Mouse (Mus musculus) left cerebral cortex, postnatal 25 days (tissue): ENCODE data around the gene Slc9a9. TPM values are rescaled to one million over a fixed set of nuclear protein-coding genes. Genes with fewer than 3 reads are reported as not detected.

Experiments
- DNase-seq, 2 experiments: peaks; one replicate each; pipeline ENCODE4 v3.0.0; 2022; ENCODE audit warnings: low spot score in 2 of 2, mixed read lengths in 1 of 2
- intact Hi-C: fragments of 180-260 bp; cut with DNase I; formaldehyde crosslinking; loops from one replicate; pipeline ENCODE4 v1.15.1; 2025
- total RNA-seq, 2 experiments: library from RNA; stranded (reverse); gene quantifications; 2 replicates each; pipeline ENCODE4 v1.2.3; 2021

The Slc9a9 gene
- total RNA-seq, 2 experiments from 2014 or later: 17.9 to 24.0 TPM

- intact Hi-C loops: no loop called here
- DNase-seq: peak in 1 of 2 experiments; percentile 61
Observed at GRCm38 (mm10) chr9:95096486-95096885, 426.8 kb downstream of the Slc9a9 start.

- intact Hi-C loops: no loop called here
Observed at GRCm38 (mm10) chr9:95105768-95106167, 436.1 kb downstream of the Slc9a9 start.

DNA sequence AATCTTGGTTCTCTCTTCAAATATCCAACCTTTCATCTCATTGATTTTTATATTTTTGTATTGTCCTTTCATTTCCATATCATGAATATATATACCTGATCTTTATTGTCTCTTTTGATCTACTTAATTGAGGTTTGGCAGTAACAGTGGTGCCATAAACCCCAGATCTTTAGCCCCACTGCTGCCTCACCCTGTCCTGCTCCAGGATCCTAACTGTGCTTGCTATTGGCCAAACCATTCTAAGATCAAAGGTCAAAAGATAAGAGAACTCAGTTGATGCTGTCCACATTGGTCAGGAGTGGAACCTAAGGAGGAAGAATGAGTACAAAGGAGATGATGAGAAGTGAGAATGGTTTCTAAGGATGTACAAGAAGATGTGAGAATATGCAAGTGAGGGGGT is 440.1 kb downstream of the Slc9a9 start:
- intact Hi-C loops: no loop called here
- no peak for DNase-seq

More at GRCm38 (mm10) chr9:95105768-95106167, 436.1 kb downstream of the Slc9a9 start:
- DNase-seq: no peak

GRCm38 (mm10) chr9:95110768-95111167 is 441.1 kb downstream of the Slc9a9 start:
- DNase-seq: no peak
- intact Hi-C loops: no loop called here

- no peak for DNase-seq
- intact Hi-C loops: no loop called here
Observed at GRCm38 (mm10) chr9:95111732-95112131, 442.0 kb downstream of the Slc9a9 start.

DNA sequence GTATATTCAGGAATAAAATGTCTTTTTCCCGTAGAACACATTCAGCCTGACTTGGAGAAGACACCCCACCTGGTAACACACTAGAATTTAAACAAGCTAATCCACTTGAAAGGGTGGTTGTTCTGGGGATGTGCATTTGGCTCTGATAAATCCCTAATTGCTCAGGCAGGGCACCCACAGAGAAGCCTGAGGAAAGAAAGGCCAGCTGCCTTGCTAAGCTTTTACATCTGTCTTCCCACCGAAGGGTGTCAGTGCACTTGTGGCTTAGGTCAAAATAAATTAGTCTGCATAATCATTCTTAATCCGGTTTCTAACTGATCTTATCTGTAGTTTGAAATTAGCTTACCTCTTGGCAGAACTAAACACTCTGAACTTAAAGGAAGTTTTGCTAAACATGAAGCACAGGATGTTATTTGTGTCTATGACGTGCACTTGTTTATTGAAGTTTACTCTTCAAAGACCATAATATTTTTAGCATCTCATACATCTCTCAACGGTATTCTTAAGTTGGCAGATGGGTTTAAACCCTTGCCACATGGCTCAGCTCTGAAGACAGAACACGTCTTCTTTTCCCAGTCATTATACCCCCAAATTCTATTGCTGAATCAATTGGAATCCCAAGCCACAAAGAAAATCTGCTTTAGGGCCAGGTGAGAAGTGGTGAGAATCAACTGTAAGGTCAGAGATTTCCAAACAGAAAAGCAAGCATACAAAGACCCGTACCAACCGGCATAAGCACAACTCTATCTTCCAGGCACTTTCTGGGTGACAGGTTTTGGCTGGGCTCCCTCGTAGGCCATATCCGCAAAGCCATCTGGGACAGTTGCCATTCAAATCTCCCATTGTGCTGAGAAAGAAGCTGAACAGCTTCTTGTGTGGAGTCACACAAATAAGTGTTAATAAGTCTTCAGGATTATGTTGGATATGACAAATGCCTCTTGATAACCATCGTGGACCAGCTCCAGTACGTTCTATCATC is 443.7 kb downstream of the Slc9a9 start:
- intact Hi-C loops: no loop called here
- no peak for DNase-seq

DNA sequence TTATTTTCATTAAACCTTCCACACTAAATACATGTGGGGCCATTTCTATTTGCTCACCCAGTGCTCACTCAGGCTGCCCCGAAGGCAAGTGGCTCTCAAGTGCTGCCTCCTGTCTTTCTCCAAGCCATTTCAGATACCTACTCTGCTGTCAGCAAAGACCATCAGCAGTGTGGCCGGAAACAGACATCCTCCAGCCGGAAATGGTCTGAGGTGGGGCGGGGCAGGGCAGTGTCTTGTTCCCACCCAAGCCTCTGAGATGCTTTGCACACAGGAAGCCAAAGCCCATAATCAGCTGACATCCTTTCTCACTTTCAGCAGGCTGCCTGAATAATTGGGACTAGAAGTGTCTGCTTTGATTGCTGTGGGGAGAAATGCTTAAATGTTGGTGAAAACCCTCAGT is 450.4 kb downstream of the Slc9a9 start:
- no peak for DNase-seq
- intact Hi-C loops: no loop called here

- intact Hi-C loops: no loop called here
- no peak for DNase-seq
Observed at GRCm38 (mm10) chr9:95121151-95121835, 451.6 kb downstream of the Slc9a9 start.

- intact Hi-C loops: no loop called here
- no peak for DNase-seq
Observed at GRCm38 (mm10) chr9:95125683-95126082, 456.0 kb downstream of the Slc9a9 start.

DNA sequence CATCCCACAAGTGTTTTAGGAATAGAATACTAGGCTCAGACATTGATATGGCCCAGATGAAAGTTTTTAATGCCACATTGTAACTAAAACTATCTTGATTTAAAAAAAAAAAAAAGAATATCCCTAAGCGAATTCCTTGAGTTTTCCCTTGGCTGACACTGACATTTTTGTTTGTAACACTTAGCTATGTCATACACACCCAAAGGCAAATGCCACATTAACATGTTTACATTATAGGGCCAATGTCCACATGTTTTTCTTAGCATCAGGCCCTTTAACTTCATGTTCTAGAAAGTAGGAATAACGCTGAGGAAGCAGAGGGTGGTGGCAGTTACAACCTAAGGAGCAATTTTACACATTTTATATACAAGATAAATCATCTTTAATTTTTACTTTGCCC is 458.1 kb downstream of the Slc9a9 start:
- intact Hi-C loops: no loop called here

GRCm38 (mm10) chr9:95149206-95149729 is 479.6 kb downstream of the Slc9a9 start:
- intact Hi-C loops: no loop called here
- DNase-seq: no peak

More for the DNA sequence above, 458.1 kb downstream of the Slc9a9 start:
- DNase-seq: no peak

DNA sequence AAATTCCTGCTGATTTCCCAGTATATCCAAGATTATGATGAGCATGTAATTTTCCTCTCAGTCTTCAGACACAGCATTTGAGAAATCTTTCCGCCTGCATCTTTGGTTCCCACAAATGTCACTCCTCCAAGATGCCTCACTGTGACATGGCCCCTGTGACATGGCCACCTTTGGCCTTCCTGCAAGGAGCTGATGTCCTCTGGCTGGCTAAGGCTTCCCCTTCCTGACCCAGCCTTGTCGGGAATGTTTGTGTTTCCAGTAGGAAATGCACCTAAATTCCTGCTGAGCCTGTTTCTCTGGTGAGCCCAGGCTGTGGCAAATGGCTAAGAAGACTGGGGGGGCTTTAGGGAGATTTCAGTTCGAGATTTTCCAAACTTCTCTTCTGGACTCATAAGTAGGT is 480.4 kb downstream of the Slc9a9 start:
- intact Hi-C loops: no loop called here

GRCm38 (mm10) chr9:95150597-95150996 is 480.9 kb downstream of the Slc9a9 start:
- intact Hi-C loops: no loop called here
- DNase-seq: no peak

More for the DNA sequence above, 480.4 kb downstream of the Slc9a9 start:
- no peak for DNase-seq

DNA sequence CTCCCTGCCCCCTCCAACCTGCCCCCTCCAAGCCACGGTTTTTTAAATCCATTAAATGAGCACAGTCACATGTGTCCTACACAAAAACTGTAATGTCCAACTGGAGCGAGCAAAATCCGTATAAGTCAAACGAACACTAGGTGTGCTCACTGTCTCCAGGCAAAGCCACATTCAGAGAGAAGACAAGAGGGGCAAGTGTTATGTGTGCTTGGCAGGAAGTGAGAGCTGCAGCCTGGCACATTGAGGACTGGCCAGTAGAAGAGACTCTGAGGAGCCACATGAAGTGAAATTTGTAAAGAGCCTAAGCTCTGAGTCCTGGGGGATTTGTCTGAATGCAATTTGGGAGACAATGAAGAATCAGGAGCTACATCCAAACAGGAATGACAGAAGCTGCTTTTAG is 481.3 kb downstream of the Slc9a9 start:
- intact Hi-C loops: no loop called here
- no peak for DNase-seq

DNA sequence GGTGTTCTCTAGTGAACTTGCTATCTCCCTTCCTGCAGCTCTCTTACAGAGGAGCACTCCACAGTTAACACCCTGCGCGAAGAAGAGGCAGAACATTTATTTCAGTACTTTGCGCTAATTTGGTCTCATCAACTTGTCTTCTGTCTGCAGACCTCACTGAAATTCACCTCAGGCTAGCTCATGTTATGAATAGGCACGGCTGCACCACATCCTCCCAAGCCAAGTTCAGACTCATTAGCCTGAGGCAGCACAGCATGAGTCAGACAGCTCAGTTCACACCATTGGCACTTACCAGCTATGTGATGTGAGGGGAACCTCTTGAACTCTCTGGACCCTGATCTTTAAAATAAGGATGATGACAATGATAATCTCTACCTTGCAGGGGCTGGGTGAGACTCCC is 482.0 kb downstream of the Slc9a9 start:
- intact Hi-C loops: no loop called here
- peak in 1 of 2 experiments; percentile 23 for DNase-seq

DNA sequence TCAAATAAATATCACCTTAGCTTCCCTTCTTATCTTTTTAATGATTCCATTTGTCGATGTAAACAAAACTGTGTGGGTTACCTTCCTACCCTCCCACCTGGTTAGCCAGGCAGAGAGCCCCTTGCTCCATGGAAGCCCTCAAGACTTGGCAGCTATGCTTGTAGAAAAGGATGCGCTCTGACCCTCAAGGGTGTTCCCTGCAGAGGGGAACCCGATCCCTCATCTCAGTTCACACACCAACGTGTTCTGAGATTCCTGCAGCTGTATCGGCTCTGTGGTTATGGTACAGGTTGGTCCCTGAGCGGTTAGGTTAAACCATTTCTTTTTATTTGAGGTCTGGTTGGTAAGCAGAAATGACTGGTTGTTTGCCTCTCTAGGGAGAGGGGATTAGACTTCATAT is 484.3 kb downstream of the Slc9a9 start:
- DNase-seq: no peak
- intact Hi-C loops: no loop called here

- intact Hi-C loops: no loop called here
- DNase-seq: no peak
Observed at GRCm38 (mm10) chr9:95157948-95158347, 488.2 kb downstream of the Slc9a9 start.

GRCm38 (mm10) chr9:95158916-95159315 is 489.2 kb downstream of the Slc9a9 start:
- intact Hi-C loops: no loop called here

DNA sequence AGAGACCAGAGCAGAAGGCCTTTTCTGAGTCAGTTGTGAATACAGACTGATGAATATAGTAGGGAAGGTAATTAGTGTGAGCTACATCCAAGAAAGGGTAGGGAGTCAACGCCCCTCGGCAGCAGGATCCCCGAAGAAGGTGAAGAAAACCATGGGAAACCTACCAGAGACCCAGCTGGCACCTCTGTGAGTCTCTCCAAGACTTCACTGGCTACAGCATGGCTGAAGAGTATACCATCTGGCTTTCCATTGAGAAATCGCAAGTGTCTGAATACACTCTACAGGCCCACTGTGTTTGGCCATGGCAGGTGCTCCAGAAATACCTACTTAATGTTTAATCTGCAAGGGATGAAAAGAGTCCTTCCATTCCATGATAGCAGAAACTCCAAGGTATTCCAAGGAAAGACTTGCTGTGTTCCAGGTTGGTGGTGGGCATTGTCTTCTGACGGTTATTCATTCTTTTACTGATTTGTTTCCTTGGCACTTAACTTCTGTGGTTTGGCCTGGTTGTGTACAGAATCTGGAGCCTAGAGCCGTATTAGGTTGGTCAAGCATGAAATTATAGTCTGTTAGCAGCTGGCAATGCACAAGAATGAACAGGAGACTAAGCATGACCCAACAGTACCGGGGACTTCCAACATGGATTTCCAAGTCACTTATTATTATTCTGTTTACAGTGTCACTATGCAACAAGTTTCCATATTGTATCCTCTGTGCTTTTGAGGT is 491.0 kb downstream of the Slc9a9 start:
- DNase-seq: no peak

More at GRCm38 (mm10) chr9:95158916-95159315, 489.2 kb downstream of the Slc9a9 start:
- no peak for DNase-seq

GRCm38 (mm10) chr9:95161699-95162098 is 492.0 kb downstream of the Slc9a9 start:
- DNase-seq: no peak
- intact Hi-C loops: no loop called here

More for the DNA sequence above, 491.0 kb downstream of the Slc9a9 start:
- intact Hi-C loops: no loop called here
